Mouse (Mus musculus) embryonic facial prominence, embryonic 13.5 days (tissue): ENCODE data around the gene Amhr2. TPM values are rescaled to one million over a fixed set of nuclear protein-coding genes. Genes with fewer than 3 reads are reported as not detected.

Experiments
- ATAC-seq: fragments of 200-750 bp; cut with Nextera tagmentation; 2 replicates; pipeline ENCODE4 v1.8.0; 2017; ENCODE audit warnings: low read depth; ENCODE audit not compliant: insufficient number of reproducible peaks, insufficient read depth, low FRiP score, low TSS enrichment
- H3K27ac ChIP-seq: fragments of 300-500 bp; sonication (generic); 2 replicates; pipeline ENCODE4 v1.5.1; 2015; ENCODE audit warnings: moderate library complexity, mild to moderate bottlenecking, inconsistent platforms
- H3K27me3 ChIP-seq: fragments of 300-500 bp; sonication (generic); 2 replicates; pipeline ENCODE4 v1.6.1; 2015; ENCODE audit warnings: mild to moderate bottlenecking, inconsistent platforms
- H3K36me3 ChIP-seq: fragments of 300-500 bp; sonication (generic); 2 replicates; pipeline ENCODE4 v1.6.1; 2015; ENCODE audit warnings: mild to moderate bottlenecking, inconsistent platforms
- H3K4me1 ChIP-seq: fragments of 300-500 bp; sonication (generic); 2 replicates; pipeline ENCODE4 v1.6.1; 2015; ENCODE audit warnings: inconsistent platforms
- H3K4me2 ChIP-seq: fragments of 300-500 bp; sonication (generic); 2 replicates; pipeline ENCODE4 v1.6.1; 2015; ENCODE audit warnings: moderate library complexity, mild to moderate bottlenecking, inconsistent platforms
- H3K4me3 ChIP-seq: fragments of 300-500 bp; sonication (generic); 2 replicates; pipeline ENCODE4 v1.5.1; 2015; ENCODE audit warnings: mild to moderate bottlenecking, inconsistent platforms
- H3K9ac ChIP-seq: fragments of 300-500 bp; sonication (generic); 2 replicates; pipeline ENCODE4 v1.6.1; 2015; ENCODE audit warnings: mild to moderate bottlenecking, inconsistent platforms
- H3K9me3 ChIP-seq: fragments of 300-500 bp; sonication (generic); 2 replicates; pipeline ENCODE4 v1.6.1; 2016; ENCODE audit warnings: inconsistent platforms
- WGBS: fragments of 180-500 bp; shearing (Covaris S2); methylation state at CpG from one replicate; pipeline ENCODE4 v1.1.7; 2015; ENCODE audit warnings: mixed read lengths; 5-methylcytosine and 5-hydroxymethylcytosine counted together
- polyA plus RNA-seq: library from polyadenylated mRNA; unstranded; fragments of >200 nt; fragmentation: Nextera tagmentation; extraction: Ambion mirVana; gene quantifications from 2 replicates; pipeline ENCODE4 v1.2.1, GENCODE M21; 2015

Amhr2 gene
- polyA plus RNA-seq, 1 experiment from 2014 or later, result not detected

DNA sequence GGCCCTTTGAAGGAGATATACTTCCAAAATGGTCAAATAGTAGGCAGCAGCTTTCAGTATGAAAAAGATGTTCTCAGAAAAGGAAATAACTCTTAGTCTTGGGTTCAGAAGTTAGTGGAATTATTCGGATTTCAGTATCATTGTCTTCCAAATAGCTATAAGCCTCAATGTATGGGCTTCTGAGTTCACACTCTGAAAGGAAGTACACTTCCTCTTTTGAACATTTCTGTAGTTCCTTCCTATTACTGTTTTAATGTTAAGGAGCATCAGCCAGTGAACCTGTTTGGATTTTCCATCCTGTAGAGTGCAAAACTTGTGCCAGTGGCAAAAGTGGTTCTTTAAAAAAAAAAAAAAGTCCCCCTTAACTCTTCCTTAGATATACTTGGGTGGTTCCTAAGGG is 13.1 kb upstream of the Amhr2 start:
- no peaks in the 10 kb centered on the region for H3K9me3 ChIP-seq
- H3K27ac ChIP-seq, result no peak overlapping the region
- no peak overlapping the region for H3K4me3 ChIP-seq
- no peak overlapping the region for H3K9ac ChIP-seq
- H3K4me2 ChIP-seq, result no peak overlapping the region
- WGBS, result 88% methylated on average over 1 of the region's 1 CpGs
- peaks cover 86% of the 10 kb centered on the region for H3K36me3 ChIP-seq
- no peaks in the 10 kb centered on the region for H3K27me3 ChIP-seq
- no peak for ATAC-seq
- no peaks in the 10 kb centered on the region for H3K4me1 ChIP-seq

DNA sequence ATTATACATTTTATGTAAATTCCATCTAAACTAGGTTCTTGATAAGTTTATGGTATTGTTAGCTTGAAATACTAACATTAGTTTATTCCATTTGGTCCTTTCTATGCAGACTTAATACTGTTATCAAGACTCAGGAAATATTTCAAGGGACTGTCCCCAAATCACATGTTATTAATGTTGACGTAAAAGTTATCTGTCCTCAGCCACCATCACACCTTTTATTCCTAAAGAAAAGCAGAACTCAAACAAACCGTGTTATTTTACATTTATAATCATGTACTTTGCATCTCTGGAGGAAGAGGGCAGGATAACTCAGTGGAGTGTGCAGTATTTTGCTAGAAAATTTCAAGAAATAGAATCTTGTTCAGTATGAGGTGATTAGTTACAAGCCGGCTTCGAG is 12.0 kb upstream of the Amhr2 start:
- no peak overlapping the region for H3K27ac ChIP-seq
- peaks cover 80% of the 10 kb centered on the region for H3K36me3 ChIP-seq
- no peaks in the 10 kb centered on the region for H3K9me3 ChIP-seq
- no peak for ATAC-seq
- H3K4me3 ChIP-seq, result no peak overlapping the region
- H3K9ac ChIP-seq, result no peak overlapping the region
- H3K4me1 ChIP-seq, result no peaks in the 10 kb centered on the region
- H3K4me2 ChIP-seq, result no peak overlapping the region
- H3K27me3 ChIP-seq, result no peaks in the 10 kb centered on the region
- 90% methylated on average over 4 of the region's 4 CpGs for WGBS

GRCm38 (mm10) chr15:102442490-102442889 is 2.7 kb upstream of the Amhr2 start:
- 50% methylated on average over 2 of the region's 2 CpGs for WGBS
- no peak overlapping the region for H3K27ac ChIP-seq
- 0 out of 2 replicates have a peak overlapping the region, but pooled peaks have one; percentile 11 for H3K9ac ChIP-seq
- no peaks in the 10 kb centered on the region for H3K27me3 ChIP-seq
- no peaks in the 10 kb centered on the region for H3K9me3 ChIP-seq
- H3K4me3 ChIP-seq, result no peak overlapping the region
- no peak for ATAC-seq
- H3K4me1 ChIP-seq, result peaks cover 7% of the 10 kb centered on the region; the same call in 1 of the 2 replicates
- no peak overlapping the region for H3K4me2 ChIP-seq
- H3K36me3 ChIP-seq, result 0 out of 2 replicates have a peak, but pooled peaks cover 6% of the 10 kb centered on the region

DNA sequence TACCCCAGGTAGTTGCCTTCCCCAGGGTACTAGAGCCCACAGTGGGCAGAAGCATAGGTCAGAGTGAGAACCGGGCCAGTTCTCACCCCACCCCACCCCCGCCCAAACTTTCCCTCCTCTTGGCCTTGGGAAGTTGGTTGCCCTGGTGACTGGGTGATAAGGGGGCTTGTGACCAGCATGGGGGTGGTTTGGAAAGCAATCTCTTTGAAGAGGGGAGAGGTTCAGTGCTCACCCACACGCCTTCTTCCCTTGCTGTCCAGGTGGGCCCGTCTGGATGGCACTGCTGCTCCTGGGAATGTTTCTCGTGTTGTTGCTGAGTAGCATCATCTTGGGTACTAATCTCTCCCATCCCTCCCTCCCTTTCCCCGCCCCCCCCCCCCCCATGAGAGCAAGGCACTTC is 1.3 kb downstream of the Amhr2 start:
- Histone ChIP-seq H3K4me3 (no peak overlapping the region), H3K27me3 (no peaks in the 10 kb centered on the region), H3K9me3 (no peaks in the 10 kb centered on the region), H3K4me2 (no peak overlapping the region), H3K4me1 (peaks cover 7% of the 10 kb centered on the region; the same call in 1 of the 2 replicates), H3K27ac (no peak overlapping the region), H3K9ac (no peak overlapping the region), H3K36me3 (no peaks in the 10 kb centered on the region)
- ATAC-seq, result no peak
- WGBS, result 62% methylated on average over 5 of the region's 6 CpGs

DNA sequence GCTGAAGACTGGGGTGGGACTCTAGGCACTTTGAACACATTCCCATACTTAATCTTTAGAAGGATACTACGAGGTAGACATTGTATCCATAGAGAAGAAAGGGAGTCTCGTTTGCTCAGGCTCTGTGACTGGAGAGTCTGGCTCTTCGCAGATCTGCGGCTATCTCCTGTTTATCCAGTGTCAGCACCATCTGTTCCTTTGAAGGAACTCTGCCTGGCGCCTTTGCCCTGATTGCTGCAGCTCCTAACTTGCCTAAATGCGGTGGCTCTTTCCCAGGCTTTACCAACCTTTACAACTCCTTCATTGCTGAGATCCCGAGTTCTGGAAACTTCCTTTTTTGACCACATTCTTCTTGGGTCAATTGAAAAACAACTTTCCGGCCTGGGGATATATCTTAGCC is 4.2 kb downstream of the Amhr2 start:
- no peak overlapping the region for H3K4me2 ChIP-seq
- H3K36me3 ChIP-seq, result no peaks in the 10 kb centered on the region
- H3K27me3 ChIP-seq, result no peaks in the 10 kb centered on the region
- WGBS, result 70% methylated on average over 8 of the region's 8 CpGs
- H3K4me1 ChIP-seq, result no peaks in the 10 kb centered on the region
- H3K4me3 ChIP-seq, result no peak overlapping the region
- H3K9ac ChIP-seq, result no peak overlapping the region
- no peak overlapping the region for H3K27ac ChIP-seq
- ATAC-seq, result no peak
- no peaks in the 10 kb centered on the region for H3K9me3 ChIP-seq

GRCm38 (mm10) chr15:102450928-102451327 is 5.8 kb downstream of the Amhr2 start:
- no peak for ATAC-seq
- Histone ChIP-seq H3K9me3 (no peaks in the 10 kb centered on the region), H3K4me2 (no peak overlapping the region), H3K36me3 (no peaks in the 10 kb centered on the region), H3K27me3 (no peaks in the 10 kb centered on the region), H3K4me3 (no peak overlapping the region), H3K27ac (no peak overlapping the region), H3K4me1 (no peaks in the 10 kb centered on the region), H3K9ac (no peak overlapping the region)
- 33% methylated on average over 7 of the region's 7 CpGs for WGBS

DNA sequence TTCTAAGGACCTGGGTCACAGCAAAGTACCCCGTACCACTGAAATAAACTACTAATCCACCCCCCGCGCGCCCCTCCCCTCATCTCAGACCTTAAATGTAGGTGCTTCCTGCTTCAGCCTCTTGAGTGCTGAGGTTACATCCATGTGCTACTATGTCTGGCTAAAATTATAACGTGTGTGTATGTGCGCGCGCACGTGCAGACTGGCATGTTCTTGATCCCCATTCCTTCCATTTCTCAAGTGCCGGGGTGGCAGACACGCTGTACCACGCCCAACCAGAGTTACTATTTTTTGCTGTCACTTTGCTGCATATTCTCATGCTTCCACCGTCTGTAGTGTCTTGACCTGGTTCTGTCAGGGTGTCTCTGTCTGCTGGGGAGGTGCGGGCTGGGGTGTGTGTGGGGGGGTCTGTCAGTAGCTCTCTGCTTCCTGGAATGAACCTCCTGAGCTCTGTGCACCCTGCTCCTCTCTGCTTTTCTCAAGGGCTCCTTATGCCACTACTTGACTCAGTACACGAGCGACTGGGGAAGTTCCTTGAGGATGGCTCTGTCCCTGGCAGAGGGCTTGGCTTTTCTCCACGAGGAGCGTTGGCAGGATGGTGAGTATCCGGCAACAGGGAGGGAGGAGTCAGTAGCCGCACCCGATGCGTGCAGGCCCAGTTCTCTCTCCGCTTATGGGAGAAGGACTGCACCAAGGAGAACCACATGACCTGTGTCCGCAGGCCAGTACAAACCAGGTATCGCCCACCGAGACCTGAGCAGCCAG is 6.7 kb downstream of the Amhr2 start:
- Histone ChIP-seq H3K27ac (no peak overlapping the region), H3K36me3 (no peaks in the 10 kb centered on the region), H3K4me2 (no peak overlapping the region), H3K27me3 (no peaks in the 10 kb centered on the region), H3K9me3 (no peaks in the 10 kb centered on the region), H3K4me3 (no peak overlapping the region), H3K4me1 (no peaks in the 10 kb centered on the region), H3K9ac (no peak overlapping the region)
- WGBS, result 81% methylated on average over 26 of the region's 26 CpGs
- ATAC-seq, result no peak

GRCm38 (mm10) chr15:102455993-102456392 is 10.8 kb downstream of the Amhr2 start:
- H3K4me1 ChIP-seq, result peaks cover 9% of the 10 kb centered on the region
- H3K27ac ChIP-seq, result no peak overlapping the region
- H3K36me3 ChIP-seq, result no peaks in the 10 kb centered on the region
- 30% methylated on average over 6 of the region's 6 CpGs for WGBS
- H3K27me3 ChIP-seq, result no peaks in the 10 kb centered on the region
- no peak overlapping the region for H3K4me3 ChIP-seq
- no peaks in the 10 kb centered on the region for H3K9me3 ChIP-seq
- no peak overlapping the region for H3K4me2 ChIP-seq
- ATAC-seq, result no peak
- H3K9ac ChIP-seq, result no peak overlapping the region

DNA sequence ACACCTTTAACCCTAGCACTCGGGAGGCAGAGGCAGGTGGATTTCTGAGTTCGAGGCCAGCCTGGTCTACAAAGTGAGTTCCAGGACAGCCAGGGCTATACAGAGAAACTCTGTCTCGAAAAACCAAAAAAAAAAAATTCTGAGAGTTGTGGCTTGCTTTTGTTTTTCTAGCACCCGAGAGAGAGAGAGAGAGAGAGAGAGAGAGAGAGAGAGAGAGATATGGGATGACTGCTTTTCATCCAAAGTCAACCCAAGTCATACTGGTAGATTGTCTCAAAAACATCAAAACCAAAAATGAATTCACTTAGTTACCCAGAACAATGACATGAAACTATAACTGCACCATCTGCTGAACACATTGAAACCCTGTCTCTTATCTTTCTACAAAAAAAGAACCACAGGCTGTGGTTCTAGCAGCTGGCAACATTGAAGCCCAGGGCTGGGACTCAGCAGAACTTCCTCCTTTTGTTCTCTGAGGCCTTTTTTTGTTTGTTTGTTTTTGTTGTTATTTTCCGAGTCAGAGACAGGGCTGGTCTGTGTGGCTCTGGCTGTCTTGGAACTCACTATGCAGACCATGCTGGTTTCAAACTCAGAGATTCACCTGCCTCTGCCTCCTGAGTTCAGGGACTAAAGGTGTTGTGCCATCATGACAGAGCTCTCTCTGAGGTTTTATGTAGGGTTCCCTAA is 13.0 kb downstream of the Amhr2 start:
- Histone ChIP-seq H3K4me2 (peak overlapping the region; percentile 65), H3K9me3 (no peaks in the 10 kb centered on the region), H3K4me1 (peaks cover 9% of the 10 kb centered on the region), H3K36me3 (peaks cover 10% of the 10 kb centered on the region), H3K27me3 (no peaks in the 10 kb centered on the region), H3K27ac (no peak overlapping the region), H3K4me3 (peak overlapping the region; percentile 49), H3K9ac (no peak overlapping the region)
- WGBS, result 75% methylated on average over 5 of the region's 5 CpGs
- no peak for ATAC-seq

DNA sequence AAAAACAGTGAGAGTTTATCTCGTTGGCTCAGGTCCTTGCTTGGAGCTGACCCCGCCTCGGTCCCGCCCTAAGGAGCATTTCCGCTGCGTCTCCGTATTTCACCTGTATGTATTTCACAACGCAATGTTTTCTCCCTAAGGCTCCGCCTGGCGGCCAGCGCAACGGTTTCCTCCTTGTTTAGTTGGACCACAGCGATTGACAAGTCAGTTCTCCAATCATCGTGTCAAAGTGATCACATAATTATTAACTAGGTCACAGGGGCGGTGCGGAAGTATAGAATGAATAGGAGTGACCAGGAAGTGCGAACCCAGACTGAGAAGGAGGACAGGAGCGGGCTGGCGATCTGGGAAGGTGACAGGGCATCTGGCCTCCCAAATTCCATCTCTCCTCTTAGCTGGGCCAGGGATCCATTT is 13.7 kb downstream of the Amhr2 start, which contains the start of gene Prr13:
Prr13 (plus strand) TSS at position 125 of the 414 bp plus-strand sequence.
- ATAC-seq, result peak; percentile 63; the same call in 1 of the 2 replicates
- WGBS, result under 1% methylated on average over 19 of the region's 19 CpGs

DNA sequence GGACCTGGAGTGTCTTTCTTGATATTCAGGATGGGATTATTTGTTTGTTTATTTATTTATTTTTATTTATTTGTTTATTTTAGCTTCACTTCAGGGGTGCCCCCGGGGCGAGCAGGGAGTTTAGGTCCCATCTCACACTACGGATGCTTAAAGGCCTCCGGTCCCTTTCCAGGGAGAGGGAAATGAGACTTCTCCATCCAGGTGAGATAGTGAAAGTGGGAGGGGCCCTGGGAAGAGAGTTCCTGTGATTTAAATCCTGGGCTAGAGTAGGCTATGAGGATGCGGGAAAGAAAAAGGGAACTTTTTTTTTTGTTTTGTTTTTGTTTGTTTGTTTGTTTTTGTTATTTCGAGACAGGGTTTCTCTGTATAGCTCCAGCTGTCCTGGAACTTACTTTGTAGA is 14.2 kb downstream of the Amhr2 start:
- Histone ChIP-seq H3K4me3 (peak overlapping the region; percentile 49), H3K27ac (no peak overlapping the region), H3K36me3 (peaks cover 15% of the 10 kb centered on the region), H3K4me2 (peak overlapping the region; percentile 65), H3K9ac (peak overlapping the region; percentile 63), H3K27me3 (no peaks in the 10 kb centered on the region), H3K9me3 (no peaks in the 10 kb centered on the region), H3K4me1 (peaks cover 9% of the 10 kb centered on the region)
- WGBS, result 28% methylated on average over 6 of the region's 6 CpGs
- ATAC-seq, result no peak

More for the DNA sequence above, 13.7 kb downstream of the Amhr2 start, which contains the start of gene Prr13:
- H3K27me3 ChIP-seq, result no peaks in the 10 kb centered on the region
- peak within 1 kb of the TSS; percentile 65 for H3K4me2 ChIP-seq
- no peaks in the 10 kb centered on the region for H3K9me3 ChIP-seq
- peak within 1 kb of the TSS; percentile 63 for H3K9ac ChIP-seq
- H3K4me3 ChIP-seq, result peak within 1 kb of the TSS; percentile 49
- peaks cover 9% of the 10 kb centered on the region for H3K4me1 ChIP-seq
- H3K36me3 ChIP-seq, result peaks cover 15% of the 10 kb centered on the region
- no peak within 1 kb of the TSS for H3K27ac ChIP-seq

DNA sequence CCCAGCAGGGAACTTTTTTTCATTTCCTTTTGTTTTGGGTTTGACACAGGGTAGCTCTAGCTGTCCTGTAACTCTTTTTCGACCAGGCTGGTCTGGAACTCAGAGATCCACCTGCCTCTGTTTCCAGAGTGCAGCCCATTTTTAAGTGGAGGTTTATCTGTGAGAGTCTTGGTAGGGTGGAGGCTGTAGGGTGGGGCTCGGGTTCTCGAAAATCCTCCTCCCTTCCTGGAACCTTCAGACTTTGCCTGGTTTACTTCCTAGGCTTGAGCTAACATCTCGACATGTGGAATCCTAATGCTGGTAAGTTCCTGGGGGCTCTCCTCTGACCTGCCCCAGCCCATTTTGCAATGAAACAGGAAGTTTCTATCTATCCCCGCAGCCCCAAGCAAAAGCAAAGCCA is 14.7 kb downstream of the Amhr2 start:
- Histone ChIP-seq H3K4me2 (peak overlapping the region; percentile 65), H3K9ac (peak overlapping the region; percentile 63), H3K27ac (no peak overlapping the region), H3K4me1 (peaks cover 9% of the 10 kb centered on the region), H3K9me3 (no peaks in the 10 kb centered on the region), H3K36me3 (peaks cover 15% of the 10 kb centered on the region), H3K4me3 (peak overlapping the region; percentile 49; the same call in 1 of the 2 replicates), H3K27me3 (no peaks in the 10 kb centered on the region)
- no peak for ATAC-seq
- 58% methylated on average over 5 of the region's 5 CpGs for WGBS
